Mouse (Mus musculus): ENCODE data around the gene Zc3h13. TPM values are rescaled to one million over a fixed set of nuclear protein-coding genes. Genes with fewer than 3 reads are reported as not detected.

The Zc3h13 gene
- polyA plus RNA-seq, 1 experiment, result 5.4 TPM

DNA sequence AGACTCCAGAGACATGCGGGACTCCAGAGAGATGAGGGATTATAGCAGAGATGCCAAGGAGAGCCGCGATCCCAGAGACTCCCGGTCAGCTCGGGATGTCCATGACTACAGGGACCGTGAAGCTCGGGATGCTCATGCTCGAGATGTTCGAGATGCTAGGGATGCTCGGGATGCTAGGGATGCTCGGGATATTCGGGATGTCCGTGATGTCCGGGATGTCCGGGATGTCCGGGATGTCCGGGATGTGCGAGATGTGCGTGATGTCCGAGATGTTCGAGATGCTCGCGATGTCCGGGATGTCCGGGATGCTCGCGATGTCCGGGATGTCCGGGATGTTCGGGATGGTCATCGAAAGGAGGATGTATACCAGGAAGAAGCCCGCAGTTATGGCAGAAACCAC lies 39.2 kb downstream of the Zc3h13 start:
- TF ChIP-seq POLR2A (IDR thresholded peaks at IDR 0.05; ENCODE audit: control insufficient read depth, low read depth, low read length), result no peak
- TF ChIP-seq CTCF (IDR thresholded peaks at IDR 0.05; ENCODE audit: control insufficient read depth, insufficient read depth, insufficient replicate concordance, low read depth, low read length), result no peak
- Histone ChIP-seq H3K27ac (ENCODE audit: control insufficient read depth, insufficient read depth, low read depth, low read length) (no peak overlapping the region), H3K36me3 (ENCODE audit: control insufficient read depth, insufficient read depth, low read length) (peaks cover 2% of the 10 kb centered on the region; the same call in 1 of the 2 replicates), H3K4me3 (ENCODE audit: control insufficient read depth, low read depth, low read length) (no peak overlapping the region), H3K4me1 (ENCODE audit: control insufficient read depth, insufficient read depth, low read length) (no peaks in the 10 kb centered on the region; the same call in 1 of the 2 replicates), H3K27me3 (ENCODE audit: control insufficient read depth, insufficient read depth, low read length) (no peaks in the 10 kb centered on the region)

DNA sequence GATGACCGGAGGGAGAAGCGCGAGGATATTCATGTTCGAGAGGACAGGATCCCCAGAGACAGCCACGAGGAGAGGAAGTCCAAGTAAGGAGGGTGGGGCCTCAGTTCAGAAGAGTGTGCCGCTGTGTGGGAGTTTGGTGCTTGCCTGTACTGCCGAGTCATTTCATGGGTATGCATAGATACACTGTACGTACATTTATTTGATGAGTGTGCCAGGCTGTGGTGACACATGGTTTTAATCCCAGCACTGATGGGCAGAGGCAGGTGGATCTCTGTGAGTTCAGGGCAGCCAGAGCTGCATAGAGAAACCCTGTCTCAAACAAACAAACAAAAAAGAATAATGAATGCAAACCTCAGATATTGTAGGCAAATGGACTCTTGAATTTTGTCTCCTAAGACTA lies 43.9 kb downstream of the Zc3h13 start:
- Histone ChIP-seq H3K4me3 (ENCODE audit: control insufficient read depth, low read depth, low read length) (peak overlapping the region; percentile 19; the same call in 1 of the 2 replicates), H3K27ac (ENCODE audit: control insufficient read depth, insufficient read depth, low read depth, low read length) (no peak overlapping the region)

DNA sequence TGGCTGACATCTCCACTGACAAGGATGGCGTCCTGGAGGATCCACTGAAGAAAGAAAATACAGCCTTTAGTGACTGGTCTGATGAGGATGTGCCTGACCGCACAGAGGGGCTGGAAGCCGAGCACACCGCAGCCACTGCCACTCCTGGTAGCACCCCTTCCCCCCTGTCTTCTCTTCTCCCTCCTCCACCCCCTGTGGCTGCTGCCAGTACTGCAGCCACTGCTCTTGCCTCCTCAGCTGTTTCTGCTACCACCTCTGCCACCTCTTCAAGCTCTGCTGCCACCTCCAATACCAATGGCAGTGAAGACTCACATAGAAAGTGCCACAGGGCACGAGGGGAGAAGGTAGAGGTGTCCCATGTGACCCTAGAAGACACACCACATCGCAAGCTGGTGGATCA lies 46.4 kb downstream of the Zc3h13 start:
- no peak overlapping the region for H3K4me3 ChIP-seq (ENCODE audit: control insufficient read depth, low read depth, low read length)
- no peaks in the 10 kb centered on the region for H3K27me3 ChIP-seq (ENCODE audit: control insufficient read depth, insufficient read depth, low read length)
- no peak overlapping the region for H3K27ac ChIP-seq (ENCODE audit: control insufficient read depth, insufficient read depth, low read depth, low read length)
- H3K36me3 ChIP-seq (ENCODE audit: control insufficient read depth, insufficient read depth, low read length), result peaks cover 3% of the 10 kb centered on the region; the same call in 1 of the 2 replicates
- no peaks in the 10 kb centered on the region; the same call in 1 of the 2 replicates for H3K4me1 ChIP-seq (ENCODE audit: control insufficient read depth, insufficient read depth, low read length)
- no peak for TF ChIP-seq POLR2A (IDR thresholded peaks at IDR 0.05; ENCODE audit: control insufficient read depth, low read depth, low read length)
- TF ChIP-seq CTCF (IDR thresholded peaks at IDR 0.05; ENCODE audit: control insufficient read depth, insufficient read depth, insufficient replicate concordance, low read depth, low read length), result 0 out of 2 replicates have a peak, but pooled peaks have one; percentile 33

More for the DNA sequence above, 43.9 kb downstream of the Zc3h13 start:
- no peaks in the 10 kb centered on the region; the same call in 1 of the 2 replicates for H3K4me1 ChIP-seq (ENCODE audit: control insufficient read depth, insufficient read depth, low read length)
- H3K27me3 ChIP-seq (ENCODE audit: control insufficient read depth, insufficient read depth, low read length), result no peaks in the 10 kb centered on the region
- TF ChIP-seq CTCF (IDR thresholded peaks at IDR 0.05; ENCODE audit: control insufficient read depth, insufficient read depth, insufficient replicate concordance, low read depth, low read length) (no peak), POLR2A (IDR thresholded peaks at IDR 0.05; ENCODE audit: control insufficient read depth, low read depth, low read length) (no peak)
- H3K36me3 ChIP-seq (ENCODE audit: control insufficient read depth, insufficient read depth, low read length), result peaks cover 6% of the 10 kb centered on the region

DNA sequence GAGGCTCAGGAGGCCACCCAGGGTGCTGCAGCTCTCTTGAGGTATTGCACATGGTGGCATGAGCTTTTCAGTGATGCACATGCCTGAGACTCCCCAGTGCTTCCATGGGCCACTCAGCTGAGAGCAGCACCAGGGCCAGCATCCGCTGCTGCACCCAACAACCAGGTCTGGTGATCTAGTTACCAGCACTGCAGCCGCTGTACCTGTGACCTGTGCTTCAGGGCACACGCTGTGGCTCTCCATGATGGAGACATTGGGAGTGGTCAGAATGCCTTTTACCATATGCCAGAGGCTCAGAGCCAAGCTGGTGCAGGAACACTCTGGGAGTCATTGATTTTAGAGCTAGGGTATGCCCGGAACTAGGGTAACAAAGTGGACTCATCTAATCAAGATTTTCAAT lies 50.1 kb downstream of the Zc3h13 start:
- H3K4me1 ChIP-seq (ENCODE audit: control insufficient read depth, insufficient read depth, low read length), result no peaks in the 10 kb centered on the region
- TF ChIP-seq CTCF (IDR thresholded peaks at IDR 0.05; ENCODE audit: control insufficient read depth, insufficient read depth, insufficient replicate concordance, low read depth, low read length) (no peak), POLR2A (IDR thresholded peaks at IDR 0.05; ENCODE audit: control insufficient read depth, low read depth, low read length) (no peak)
- H3K4me3 ChIP-seq (ENCODE audit: control insufficient read depth, low read depth, low read length), result no peak overlapping the region
- H3K27me3 ChIP-seq (ENCODE audit: control insufficient read depth, insufficient read depth, low read length), result no peaks in the 10 kb centered on the region
- H3K36me3 ChIP-seq (ENCODE audit: control insufficient read depth, insufficient read depth, low read length), result peaks cover 3% of the 10 kb centered on the region; the same call in 1 of the 2 replicates
- no peak overlapping the region for H3K27ac ChIP-seq (ENCODE audit: control insufficient read depth, insufficient read depth, low read depth, low read length)

DNA sequence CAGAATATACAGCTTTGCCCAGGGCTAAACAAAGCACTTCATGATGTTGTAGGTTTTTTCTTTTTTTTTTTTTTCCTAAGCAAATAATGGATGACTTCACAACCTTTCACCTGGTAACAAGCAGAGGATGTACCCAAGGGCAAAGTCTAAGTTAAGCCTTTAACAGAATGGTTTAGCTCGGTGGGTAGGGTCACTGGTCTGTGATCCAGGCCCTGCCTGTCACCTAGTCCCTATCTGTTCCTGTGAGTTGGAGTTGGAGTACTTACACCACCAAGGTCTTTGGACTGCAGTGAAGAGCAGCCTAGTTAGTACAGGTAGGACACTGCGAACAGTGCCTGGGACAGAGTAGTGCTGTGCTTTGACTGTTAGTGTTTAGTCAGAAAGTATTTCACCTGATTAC lies 53.7 kb downstream of the Zc3h13 start:
- Histone ChIP-seq H3K36me3 (ENCODE audit: control insufficient read depth, insufficient read depth, low read length) (no peaks in the 10 kb centered on the region; the same call in 1 of the 2 replicates), H3K4me3 (ENCODE audit: control insufficient read depth, low read depth, low read length) (peak overlapping the region; percentile 42; the same call in 1 of the 2 replicates), H3K27ac (ENCODE audit: control insufficient read depth, insufficient read depth, low read depth, low read length) (no peak overlapping the region), H3K27me3 (ENCODE audit: control insufficient read depth, insufficient read depth, low read length) (no peaks in the 10 kb centered on the region), H3K4me1 (ENCODE audit: control insufficient read depth, insufficient read depth, low read length) (no peaks in the 10 kb centered on the region)
- TF ChIP-seq POLR2A (IDR thresholded peaks at IDR 0.05; ENCODE audit: control insufficient read depth, low read depth, low read length) (no peak), CTCF (IDR thresholded peaks at IDR 0.05; ENCODE audit: control insufficient read depth, insufficient read depth, insufficient replicate concordance, low read depth, low read length) (no peak)

DNA sequence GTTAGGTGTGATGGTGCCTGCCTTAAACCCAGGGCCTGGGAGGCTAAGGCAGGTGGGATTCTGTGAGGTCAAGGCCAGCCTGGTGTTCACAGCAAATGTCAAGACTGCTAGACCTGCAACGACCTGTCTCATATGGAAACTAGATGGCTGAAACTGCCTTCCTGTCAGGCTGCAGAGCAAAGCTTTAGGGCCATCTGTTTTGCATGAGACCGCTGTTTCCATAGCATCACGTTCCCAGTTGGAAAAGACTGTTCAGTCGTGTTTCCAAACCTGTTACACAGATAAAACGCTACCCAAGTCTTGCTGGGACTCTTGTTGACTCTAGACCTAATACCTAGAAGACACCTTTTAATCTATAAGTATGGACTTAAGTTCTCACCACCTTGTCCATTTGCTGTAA lies 61.9 kb downstream of the Zc3h13 start:
- no peak for TF ChIP-seq POLR2A (IDR thresholded peaks at IDR 0.05; ENCODE audit: control insufficient read depth, low read depth, low read length)
- TF ChIP-seq CTCF (IDR thresholded peaks at IDR 0.05; ENCODE audit: control insufficient read depth, insufficient read depth, insufficient replicate concordance, low read depth, low read length), result no peak
- no peaks in the 10 kb centered on the region for H3K27me3 ChIP-seq (ENCODE audit: control insufficient read depth, insufficient read depth, low read length)
- no peaks in the 10 kb centered on the region for H3K4me1 ChIP-seq (ENCODE audit: control insufficient read depth, insufficient read depth, low read length)
- H3K4me3 ChIP-seq (ENCODE audit: control insufficient read depth, low read depth, low read length), result no peak overlapping the region
- H3K36me3 ChIP-seq (ENCODE audit: control insufficient read depth, insufficient read depth, low read length), result no peaks in the 10 kb centered on the region; the same call in 1 of the 2 replicates
- H3K27ac ChIP-seq (ENCODE audit: control insufficient read depth, insufficient read depth, low read depth, low read length), result no peak overlapping the region

DNA sequence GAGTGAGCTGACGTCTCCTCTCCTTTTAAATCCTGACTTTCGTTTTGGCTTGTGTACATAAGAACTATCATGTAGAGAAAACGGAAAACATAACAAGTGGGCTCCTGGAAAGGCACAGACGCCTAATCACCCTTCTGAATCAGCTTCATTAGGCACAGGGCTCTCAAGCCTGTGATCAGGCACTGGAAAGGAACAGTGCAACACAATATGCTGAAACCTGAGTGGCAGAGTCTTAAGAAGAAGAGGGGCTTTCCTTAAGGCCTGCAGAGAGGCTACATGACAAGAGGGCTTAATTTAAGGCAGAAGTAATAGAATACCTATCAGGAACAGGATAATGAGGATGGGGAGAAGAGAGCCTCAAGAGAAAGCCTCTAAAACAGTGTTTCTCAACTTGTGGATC lies 67.5 kb downstream of the Zc3h13 start:
- no peak overlapping the region for H3K4me3 ChIP-seq (ENCODE audit: control insufficient read depth, low read depth, low read length)
- TF ChIP-seq CTCF (IDR thresholded peaks at IDR 0.05; ENCODE audit: control insufficient read depth, insufficient read depth, insufficient replicate concordance, low read depth, low read length), result no peak
- TF ChIP-seq POLR2A (IDR thresholded peaks at IDR 0.05; ENCODE audit: control insufficient read depth, low read depth, low read length), result no peak
- H3K27me3 ChIP-seq (ENCODE audit: control insufficient read depth, insufficient read depth, low read length), result no peaks in the 10 kb centered on the region
- H3K4me1 ChIP-seq (ENCODE audit: control insufficient read depth, insufficient read depth, low read length), result peaks cover 2% of the 10 kb centered on the region; the same call in 1 of the 2 replicates
- no peaks in the 10 kb centered on the region for H3K36me3 ChIP-seq (ENCODE audit: control insufficient read depth, insufficient read depth, low read length)
- no peak overlapping the region for H3K27ac ChIP-seq (ENCODE audit: control insufficient read depth, insufficient read depth, low read depth, low read length)

All from testis, adult 2 months (tissue).